Mouse (Mus musculus): ENCODE results near the gene Spock1.

Gene Spock1

DNA sequence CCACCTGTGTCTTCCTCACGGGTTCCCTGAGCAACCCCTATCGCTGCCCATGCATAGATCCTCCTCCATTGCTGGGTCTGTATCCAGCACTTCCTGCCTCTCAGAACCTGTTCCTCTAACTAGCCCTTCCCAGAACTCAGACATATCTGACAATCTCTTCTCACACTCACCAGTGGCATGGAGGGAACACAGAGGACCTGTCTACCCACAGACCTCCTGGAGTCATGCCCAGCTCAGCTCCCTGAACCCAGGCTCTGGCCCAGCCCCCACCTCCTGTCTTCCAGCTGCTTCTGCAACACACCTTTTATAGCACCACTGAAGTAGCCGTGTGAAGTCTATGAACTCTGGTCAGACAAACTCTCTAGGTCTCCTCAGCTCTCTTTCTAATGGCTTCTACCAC is 101.3 kb downstream of the Spock1 start:
- no peak for DNase-seq (ENCODE audit: low read depth, low spot score)

DNA sequence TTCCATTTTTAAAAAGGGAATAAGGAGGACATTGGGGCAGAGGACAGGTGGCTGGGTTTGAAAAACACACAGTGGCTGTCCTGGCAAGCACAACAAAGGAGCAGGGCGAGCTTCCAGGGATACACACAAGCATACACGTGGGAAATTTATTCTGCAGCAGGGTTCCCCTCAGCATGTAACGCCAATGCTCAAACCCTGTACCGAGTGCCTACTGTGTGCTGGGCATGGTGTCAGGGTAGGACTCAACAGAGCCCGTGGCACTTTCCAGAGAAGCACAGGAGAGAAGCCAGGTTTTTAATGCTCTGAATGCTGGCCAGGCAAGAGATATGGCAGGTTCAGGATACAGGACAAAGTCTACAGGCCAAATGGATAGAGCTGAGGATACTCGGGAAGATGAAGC is 101.8 kb downstream of the Spock1 start:
- no peak for DNase-seq (ENCODE audit: low read depth, low spot score)

DNA sequence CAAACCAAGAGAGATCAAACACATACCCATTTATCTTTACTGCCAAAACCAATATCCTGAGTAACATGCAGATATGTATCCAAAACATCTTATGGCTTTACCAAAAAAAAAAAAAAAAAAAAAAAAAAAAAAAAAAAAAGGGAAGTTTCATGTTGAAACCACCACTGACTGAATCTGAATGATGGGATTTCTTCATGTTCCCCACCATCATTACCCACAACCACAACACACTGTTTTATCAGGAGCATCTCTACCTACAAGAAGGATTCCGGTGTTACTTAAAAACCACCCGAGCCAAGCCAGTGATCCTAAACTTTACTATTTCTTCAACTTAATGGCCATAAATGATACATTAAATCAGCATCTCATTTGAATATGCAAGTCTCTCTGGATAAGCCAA is 109.5 kb downstream of the Spock1 start:
- DNase-seq (ENCODE audit: low read depth, low spot score) = no peak

DNA sequence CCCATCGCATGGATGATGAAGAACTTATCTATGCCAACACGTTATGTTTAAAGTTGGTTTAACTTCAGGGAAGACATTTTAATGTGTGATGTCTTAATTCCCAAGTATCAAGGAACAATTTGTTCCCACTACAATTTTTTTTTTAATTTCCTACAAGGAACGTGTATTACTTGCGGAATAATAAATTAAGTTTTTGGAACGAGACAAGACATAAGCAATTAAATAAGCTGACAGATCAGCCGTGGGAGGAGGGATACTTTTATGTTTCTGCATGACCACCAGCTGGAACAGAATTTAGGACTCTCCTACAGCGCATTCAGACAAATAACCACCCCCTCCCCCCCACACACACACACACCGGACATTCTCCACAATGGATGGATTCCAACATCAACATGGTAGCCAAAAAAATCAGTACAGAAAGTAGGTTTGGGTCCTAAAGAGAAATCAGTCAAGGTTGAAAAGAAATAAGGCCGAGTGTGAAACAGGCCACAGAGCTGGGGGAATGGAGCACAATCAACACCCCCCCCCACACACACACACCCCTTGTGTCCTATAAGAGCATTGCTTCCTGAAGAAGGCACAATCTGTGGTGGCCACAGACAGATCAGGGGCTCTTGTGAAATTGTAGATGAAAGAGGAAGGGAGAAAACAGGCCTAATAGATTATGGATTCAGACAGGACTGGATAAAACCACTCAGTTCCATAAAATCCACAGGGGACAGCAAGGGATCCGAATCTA is 111.0 kb downstream of the Spock1 start:
- DNase-seq (ENCODE audit: low read depth, low spot score) = no peak

DNA sequence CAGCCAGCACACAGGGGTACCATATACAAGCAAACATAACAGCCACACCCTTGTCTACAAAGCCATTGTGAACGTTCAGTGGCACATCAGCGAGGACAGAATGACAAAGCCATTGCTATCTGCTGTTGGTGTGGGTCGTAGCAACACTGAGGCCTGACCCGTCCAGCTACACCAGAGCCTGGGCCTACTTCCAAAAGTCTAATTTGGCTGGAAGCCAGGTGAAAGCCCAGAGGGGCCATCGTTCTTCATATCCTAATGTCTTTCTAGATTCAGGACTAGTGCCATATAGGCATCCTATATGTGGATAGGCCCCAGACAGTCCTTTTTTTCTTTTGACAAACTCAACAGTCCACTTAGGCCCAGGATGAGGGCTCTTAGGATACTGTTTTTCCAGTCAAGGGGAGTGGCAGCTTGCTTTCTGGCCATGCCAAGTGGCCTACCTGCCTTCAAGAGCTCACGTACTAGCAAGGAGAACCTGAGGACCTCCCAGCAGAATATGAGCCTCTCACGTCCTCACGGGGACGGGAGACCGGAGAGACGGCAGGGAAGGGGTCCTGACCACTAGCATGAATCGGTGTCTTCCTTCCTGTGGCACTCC is 114.4 kb downstream of the Spock1 start:
- no peak for DNase-seq (ENCODE audit: low read depth, low spot score)

DNA sequence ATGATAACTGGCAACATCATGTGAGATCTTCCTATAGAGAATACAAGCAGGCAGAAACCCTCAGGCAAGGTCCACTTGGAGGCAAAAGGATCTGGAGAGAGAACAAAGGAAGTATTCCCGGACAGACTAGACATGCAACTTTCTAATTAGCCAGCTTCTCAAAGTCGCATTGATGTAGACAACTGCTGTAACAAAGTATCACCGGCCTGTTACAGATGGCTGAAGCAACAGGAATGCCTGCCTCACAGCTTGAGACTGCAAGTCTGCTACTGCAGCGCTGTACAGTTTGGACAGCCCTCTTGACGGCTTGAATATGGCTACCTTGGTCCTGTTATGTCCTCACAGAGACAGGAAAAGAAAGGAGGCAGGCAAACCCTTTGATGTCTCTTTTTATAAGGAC is 118.3 kb downstream of the Spock1 start:
- no peak for DNase-seq (ENCODE audit: low read depth, low spot score)

DNA sequence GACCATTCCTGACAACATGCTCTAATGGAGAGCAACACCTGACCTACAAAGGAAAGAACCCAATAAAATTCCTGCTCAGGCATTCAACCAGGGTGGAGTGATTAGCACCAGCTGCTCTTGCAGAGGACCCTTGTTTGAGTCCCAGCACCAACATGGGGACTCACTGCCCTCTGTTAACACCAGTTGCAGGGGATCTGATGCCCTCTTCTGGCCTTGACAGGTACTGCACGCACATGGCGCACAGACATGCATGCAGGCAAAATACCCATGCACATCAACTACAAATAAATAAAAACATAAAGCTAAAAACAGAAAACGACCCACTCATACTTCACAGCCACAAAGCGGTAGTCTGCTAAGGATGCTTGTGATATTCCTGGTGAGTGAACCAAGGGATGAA is 119.8 kb downstream of the Spock1 start:
- DNase-seq (ENCODE audit: low read depth, low spot score) = peak; percentile 23

DNA sequence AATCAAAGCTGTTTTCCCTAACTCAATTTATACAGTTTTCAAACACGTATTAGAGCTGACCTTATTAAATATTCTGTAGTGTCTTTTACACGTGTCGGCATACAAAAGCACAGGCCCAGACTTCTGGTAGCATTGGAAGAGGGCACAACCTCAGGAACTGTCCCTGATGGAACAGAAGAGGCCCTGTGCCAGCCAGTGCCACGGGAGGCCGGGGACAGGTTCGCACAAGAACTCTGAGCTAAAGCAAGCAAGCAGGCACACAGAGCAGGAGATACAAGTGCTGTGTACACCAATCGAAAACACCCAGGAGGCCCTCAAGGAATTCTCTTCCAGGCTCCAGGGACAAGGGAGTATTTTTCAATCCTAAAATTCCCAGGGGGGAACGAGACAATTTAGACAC is 121.9 kb downstream of the Spock1 start:
- DNase-seq (ENCODE audit: low read depth, low spot score) = no peak

DNA sequence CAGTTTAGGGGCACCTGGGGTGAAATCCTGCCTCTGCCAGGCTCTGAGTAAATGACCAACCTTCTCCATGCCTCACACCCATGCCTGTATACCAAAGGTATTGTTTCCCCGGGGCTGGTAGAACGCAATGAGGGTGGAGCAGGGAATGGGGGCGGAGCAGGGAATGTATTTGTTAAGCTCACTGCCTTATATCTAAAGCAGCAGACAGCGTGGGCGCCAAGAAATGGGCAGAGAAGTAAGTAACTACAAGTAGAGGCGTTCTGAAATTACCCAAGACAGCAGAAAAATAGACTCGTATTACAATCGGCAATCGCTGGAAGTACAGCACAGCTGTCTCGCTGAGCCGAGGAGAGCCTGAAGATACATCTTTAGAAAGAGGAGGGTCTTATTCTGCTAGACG is 125.2 kb downstream of the Spock1 start:
- DNase-seq (ENCODE audit: low read depth, low spot score) = no peak

DNA sequence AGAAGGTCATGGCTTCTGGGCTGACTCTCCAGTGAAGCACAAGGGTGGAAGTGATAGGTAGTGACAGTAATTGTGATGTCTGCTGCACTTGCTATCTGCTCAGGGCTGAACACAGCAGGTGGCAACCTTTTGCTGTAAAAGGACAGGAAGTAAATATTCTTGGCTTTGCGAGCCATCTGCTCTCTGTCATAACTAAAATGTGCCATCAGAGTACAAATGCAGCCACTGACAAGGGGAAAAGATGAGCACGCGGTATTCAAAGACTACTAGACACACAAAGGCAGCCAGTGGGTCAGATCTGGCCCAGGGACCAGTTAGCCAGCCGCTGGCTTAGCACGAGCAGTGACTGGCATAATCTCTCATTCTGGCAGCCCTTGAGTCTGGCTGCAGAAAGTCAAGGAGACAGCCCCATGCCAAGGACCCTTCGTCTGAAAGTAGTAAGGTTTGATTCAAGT is 126.0 kb downstream of the Spock1 start:
- DNase-seq (ENCODE audit: low read depth, low spot score) = no peak

DNA sequence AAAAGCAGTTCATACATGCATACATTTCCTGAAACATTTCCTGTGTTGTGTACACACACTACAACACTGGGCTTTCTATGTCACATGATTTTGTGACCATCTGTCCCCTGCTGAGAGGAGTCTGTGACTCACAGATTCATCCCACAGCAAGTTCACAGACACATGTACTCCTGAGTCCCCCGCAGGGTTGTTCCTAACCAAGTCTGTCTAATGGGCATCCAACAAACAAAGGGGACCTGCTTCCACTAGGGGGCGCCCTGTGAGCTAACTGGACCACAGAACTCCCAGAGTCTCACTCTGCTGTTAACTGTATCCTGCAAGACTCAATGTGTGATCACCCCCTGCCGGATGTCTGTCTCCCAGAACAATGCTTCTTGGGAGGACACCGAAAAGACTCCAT is 129.0 kb downstream of the Spock1 start:
- DNase-seq (ENCODE audit: low read depth, low spot score) = peak; percentile 61

DNA sequence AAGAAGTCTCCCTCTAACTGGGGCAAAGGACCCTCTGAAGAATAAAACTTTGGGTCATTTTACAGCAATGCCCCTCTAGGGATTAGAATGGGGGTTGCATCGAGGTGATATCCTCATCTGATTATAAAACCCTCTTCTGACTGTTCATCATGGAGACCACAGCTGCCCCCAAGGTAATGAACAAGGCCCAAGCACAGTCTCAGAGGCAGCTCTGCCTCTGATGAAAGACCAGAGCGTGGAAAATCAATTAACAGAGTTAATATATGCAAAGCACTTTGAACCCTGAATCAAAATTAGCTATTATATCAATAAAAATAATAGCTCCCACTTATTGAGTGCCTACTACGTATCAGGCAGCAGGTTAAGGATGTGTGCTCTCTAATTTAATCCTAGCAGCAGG is 129.6 kb downstream of the Spock1 start:
- no peak for DNase-seq (ENCODE audit: low read depth, low spot score)

DNA sequence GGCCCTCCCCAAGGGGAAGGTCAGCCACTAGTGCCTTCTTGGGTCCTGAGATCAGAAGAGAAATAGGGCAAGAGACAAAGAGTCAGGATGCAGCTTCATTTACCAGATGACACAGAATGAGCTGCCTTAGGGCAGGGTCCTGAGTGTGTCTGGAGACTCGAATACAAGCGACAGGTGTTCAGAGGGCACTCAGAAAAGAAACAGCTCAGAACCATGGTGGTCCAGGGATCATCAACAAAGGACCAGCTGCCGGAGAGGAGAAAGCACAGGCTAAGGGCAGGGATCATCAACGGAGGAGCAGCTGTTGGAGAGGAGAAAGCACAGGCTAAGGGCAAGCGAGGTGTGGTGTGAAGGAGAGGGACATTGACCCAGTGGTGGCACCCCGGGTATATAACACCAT is 136.1 kb downstream of the Spock1 start:
- no peak for DNase-seq (ENCODE audit: low read depth, low spot score)

DNA sequence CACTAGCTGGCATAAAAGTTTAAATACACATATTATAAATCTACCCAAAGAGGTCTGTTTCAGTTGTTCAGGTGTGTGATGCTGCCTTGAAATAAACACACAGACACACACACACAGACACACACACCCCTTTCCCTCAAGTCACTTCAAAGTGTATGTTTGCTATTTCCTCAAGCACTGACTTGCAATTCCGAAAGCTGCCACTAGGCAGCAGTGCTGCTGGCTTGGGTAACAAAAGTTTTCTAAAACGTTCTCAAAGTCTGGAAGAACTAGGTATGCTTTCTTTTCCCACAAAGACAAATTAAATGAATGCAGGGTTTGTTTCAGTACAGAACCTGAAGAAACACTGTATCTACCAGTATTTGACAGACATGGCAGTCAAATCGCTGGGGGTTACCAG is 141.4 kb downstream of the Spock1 start:
- peak; percentile 38 for DNase-seq (ENCODE audit: low read depth, low spot score)

DNA sequence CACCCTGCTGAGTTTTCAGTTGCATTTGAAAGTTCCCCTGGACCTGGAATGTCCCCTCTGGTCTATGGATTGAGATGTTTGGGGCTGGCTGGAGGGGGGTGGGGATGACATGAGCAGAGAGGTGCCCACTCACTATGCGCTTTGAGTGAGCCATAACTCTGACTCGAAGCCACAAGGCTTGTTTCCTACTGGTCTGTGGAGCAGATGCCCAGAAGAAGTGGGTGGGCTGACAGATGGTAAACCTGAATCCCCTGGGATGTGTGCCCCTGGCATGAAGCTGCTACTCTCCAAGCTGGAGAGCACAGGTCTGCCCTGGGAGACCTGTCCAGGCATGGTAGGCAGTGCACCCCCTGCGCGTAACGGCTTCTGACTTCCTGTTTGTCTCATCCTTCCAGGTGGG is 147.0 kb downstream of the Spock1 start:
- DNase-seq (ENCODE audit: low read depth, low spot score) = no peak

DNA sequence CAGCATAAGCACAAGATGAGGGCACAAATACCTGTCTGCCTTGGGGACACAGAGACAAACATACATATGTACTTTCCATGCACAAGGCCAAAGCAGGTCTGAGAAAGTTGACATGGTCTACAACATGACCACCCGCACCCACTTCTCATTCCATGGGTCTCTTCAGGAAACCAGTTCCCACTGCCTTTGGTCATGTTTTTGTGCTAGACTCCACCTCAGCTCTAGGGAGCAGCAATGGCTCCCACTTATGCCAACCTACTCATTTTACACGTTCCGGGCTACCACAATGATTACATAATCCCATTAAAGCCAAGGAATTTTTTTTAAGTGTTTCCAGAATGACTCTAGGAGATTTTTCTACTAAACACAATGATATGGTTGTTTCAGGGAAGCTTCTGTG is 147.5 kb downstream of the Spock1 start:
- no peak for DNase-seq (ENCODE audit: low read depth, low spot score)

DNA sequence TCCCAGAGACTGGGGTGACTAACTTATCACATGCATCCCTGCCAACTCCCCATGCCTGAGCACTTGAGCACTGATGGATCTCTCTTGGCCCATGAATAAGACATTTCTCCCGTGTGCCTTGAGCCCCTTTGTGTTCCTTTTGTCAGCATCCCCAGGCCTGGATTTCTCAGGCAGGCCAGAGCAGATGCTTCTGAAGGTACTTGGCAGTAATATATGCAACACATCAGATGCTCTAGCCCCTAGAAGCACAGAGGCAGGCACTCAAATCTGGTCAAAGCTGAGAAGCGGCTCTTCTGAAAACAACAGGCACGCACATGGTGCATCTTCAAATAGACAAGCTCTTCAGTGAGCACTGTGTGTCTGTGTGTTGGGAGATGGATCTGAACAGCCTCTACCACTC is 151.8 kb downstream of the Spock1 start:
- no peak for DNase-seq (ENCODE audit: low read depth, low spot score)

DNA sequence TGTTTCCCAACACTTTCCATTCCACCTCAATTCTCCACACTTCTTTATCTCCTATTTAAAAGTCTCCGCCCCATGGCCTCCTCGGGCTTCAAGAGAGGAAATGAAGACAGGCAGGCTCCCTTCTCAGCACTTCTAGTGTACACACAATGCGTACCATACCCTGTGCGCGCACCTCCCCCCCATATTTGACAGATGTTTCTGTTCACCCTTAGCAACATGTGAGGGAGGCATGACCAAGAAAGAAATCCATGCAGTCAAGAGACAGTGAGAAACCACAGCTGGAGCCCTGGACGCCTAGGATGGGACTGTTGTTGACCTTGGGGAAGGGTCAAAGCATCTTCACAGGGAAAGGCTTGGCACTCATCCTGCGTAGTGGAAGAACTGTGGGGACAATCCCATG is 157.3 kb downstream of the Spock1 start:
- DNase-seq (ENCODE audit: low read depth, low spot score) = no peak

DNA sequence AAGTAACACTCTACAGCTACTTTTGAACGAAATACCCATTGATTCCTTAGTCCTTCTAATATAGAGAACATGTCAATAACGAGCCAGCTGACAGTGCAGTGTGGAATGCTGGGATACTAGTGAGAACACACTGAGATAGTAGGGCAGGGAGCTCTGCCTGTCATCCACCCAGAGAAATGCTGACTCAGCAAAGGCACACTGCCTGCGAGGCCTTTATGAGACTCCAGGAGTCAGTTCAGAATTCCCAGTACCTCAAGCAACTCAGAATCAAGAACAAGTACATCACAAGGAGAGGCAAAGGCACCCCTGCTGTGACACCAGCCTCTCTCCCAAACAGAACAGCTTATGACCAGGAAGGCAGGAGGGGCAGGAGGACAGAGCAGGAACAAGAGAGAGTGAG is 163.5 kb downstream of the Spock1 start:
- DNase-seq (ENCODE audit: low read depth, low spot score) = peak; percentile 9

DNA sequence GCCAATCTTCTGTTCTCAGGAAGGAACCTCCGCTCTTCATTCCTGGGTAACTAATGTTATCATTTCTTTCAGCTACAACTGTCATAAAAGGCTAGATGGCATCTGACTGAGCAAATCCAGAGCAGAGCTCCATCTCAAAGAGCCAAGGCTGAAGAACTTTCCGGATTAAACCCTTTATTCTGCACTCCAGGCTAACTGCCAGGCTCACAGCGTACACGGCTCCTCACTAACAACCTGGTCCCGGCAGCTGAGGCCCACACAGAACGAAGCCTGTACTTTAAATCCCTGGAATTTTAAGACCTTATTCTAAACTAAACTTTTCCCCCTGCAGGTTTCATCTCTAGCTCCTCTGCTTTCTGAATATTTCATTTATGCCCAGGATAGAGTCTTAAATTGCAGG is 166.9 kb downstream of the Spock1 start:
- no peak for DNase-seq (ENCODE audit: low read depth, low spot score)

DNA sequence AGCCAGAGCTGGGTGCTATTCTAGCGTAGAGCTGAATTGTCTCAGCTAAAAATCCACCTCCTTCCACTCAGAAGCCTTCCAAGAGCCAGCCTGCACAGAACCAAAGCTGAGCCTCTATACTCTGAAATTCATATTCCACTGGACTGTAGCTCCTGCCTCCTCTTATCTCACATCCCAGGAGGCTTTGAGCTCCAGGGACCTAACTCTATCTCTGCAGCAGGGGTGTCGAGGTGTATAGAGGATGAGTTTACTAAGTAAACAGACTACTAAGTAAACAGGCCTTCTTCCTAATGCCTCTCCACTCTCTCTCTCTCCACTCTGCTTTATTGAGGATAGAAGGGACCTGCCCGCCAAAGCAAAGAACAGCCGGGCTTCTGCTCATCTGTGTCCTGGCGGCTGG is 167.7 kb downstream of the Spock1 start:
- no peak for DNase-seq (ENCODE audit: low read depth, low spot score)

DNA sequence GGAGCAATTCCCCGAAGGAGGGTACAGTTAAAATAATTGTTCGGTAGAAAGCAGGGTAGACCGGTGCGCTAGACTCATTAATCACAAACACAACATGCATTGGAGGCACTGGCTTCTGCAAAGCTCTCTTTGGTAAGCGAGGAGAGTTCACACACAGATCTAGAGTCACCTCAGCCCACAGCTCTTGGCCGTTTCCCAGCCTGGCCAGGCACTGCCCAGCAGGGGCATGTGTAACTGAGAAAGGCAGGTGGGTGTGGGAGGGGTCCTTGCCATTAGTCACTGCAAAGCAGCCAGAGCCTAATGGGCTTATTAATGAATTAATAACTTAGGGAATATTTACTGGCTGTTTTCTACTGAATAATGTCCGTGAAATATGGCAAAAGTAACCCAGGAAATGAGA is 172.1 kb downstream of the Spock1 start:
- no peak for DNase-seq (ENCODE audit: low read depth, low spot score)

DNA sequence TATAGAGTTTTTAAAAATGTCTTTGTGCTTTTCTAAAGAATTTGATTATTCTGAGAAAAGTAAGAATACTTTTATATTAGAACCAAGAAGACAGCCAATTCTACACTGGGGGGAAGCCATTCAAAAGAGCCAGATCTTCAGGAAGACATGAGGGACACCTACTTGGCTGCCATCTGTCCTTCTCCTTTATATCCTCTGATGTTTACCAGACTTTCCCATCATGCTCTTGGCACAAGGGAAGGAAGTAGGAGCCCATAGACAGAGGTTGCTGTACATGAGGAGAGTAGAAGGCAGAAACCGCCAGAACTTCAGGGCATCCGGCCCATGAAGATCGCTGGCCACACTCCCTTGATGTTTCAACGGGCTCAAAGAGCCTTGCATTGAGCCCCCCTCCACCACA is 173.6 kb downstream of the Spock1 start:
- DNase-seq (ENCODE audit: low read depth, low spot score) = no peak

DNA sequence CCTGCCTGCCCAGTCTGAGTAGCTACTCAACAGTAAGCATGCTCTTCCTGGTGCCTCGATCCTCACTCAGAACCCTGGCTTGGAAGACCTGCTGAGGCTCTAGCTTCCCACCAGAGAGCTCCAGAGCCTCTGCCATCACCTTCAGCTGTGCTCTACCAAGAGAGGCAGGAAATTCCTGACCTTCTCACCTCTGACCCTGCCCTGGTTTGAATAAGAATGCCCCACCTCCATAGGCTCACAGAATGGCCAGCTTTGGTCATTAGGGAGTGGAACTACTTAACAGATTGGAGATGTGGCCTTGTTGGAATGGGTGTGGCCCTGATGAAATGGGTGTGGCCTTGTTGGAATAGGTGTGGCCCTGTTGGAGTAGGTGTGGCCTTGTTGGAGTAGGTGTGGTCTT is 174.6 kb downstream of the Spock1 start:
- peak; percentile 68 for DNase-seq (ENCODE audit: low read depth, low spot score)
